Mouse (Mus musculus) small intestine, adult 2 months (tissue): ENCODE measurements around the gene Dydc1.

Experiments
- CTCF ChIP-seq: fragments of 200-500 bp; IDR thresholded peaks from 2 replicates; pipeline ENCODE4 v1.5.1; 2012; ENCODE audit warnings: low read depth, mild to moderate bottlenecking, control low read depth, inconsistent platforms, low read length, moderate library complexity, mixed read lengths; ENCODE audit not compliant: insufficient replicate concordance, insufficient read length; ENCODE audit errors: extremely low read depth
- POLR2A ChIP-seq: fragments of 200-500 bp; IDR thresholded peaks from 2 replicates; pipeline ENCODE4 v1.6.1; 2012; ENCODE audit warnings: low read depth, mild to moderate bottlenecking, control low read depth, inconsistent platforms, low read length, moderate library complexity

GRCm38 (mm10) chr14:41072944-41073275 is 199 bp downstream of the Dydc1 start:
- TF ChIP-seq CTCF (no peak), POLR2A (no peak)
